Mouse (Mus musculus) lung, postnatal 0 days (tissue): ENCODE measurements around the gene Lcn3.

Source experiments
- CTCF ChIP-seq: IDR thresholded peaks from 2 replicates; pipeline ENCODE4 v1.5.1; 2016; ENCODE audit warnings: antibody characterized with exemption, mild to moderate bottlenecking
- EP300 ChIP-seq: IDR thresholded peaks from 2 replicates; pipeline ENCODE4 v1.6.1; 2016; ENCODE audit warnings: antibody characterized with exemption, mild to moderate bottlenecking, control low read depth

DNA sequence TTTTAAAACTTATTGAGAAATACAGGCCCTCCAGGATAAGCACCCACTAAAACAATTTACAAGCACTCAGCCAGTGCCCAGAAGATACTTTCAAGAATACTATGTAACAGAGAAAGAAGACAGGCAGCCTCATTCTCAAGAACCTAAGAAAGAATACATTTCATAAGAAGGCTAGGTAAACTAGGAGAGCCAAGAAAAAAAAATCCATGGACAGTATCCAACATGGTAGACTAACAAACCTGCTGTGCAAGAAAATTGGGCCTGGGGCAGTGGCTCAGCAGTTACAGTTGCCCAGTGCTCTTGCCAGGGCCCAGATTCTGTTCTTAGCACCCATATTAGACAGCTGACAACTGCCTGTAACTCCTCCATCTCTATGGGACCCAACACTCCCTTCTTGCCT, 48.1 kb upstream of the Lcn3 start:
- TF ChIP-seq CTCF (no peak), EP300 (no peak)
